Mouse (Mus musculus) thymus, adult 2 months (tissue): ENCODE results near the gene Tprkb. TPM values are rescaled to one million over a fixed set of nuclear protein-coding genes. Genes with fewer than 3 reads are reported as not detected.
A peak's percentile ranks its signal among the peaks of the same experiment; 100 is the strongest.
"Not testable (repeated sequence)": the region's sequence is repeated elsewhere in the genome, so short reads cannot be mapped to it uniquely, and the experiment has no call there.

ENCODE experiments used
- DNase-seq: peaks from one replicate; pipeline ENCODE4 v3.0.0; 2021
- H3K27ac ChIP-seq: fragments of 200-500 bp; 2 replicates; pipeline ENCODE4 v1.5.1; 2012; ENCODE audit warnings: low read length, control low read depth; ENCODE audit not compliant: control insufficient read depth, insufficient read depth
- H3K27me3 ChIP-seq: fragments of 200-500 bp; 2 replicates; pipeline ENCODE4 v1.6.1; 2012; ENCODE audit warnings: mild to moderate bottlenecking, low read length, moderate library complexity, mixed read lengths; ENCODE audit not compliant: control insufficient read depth, insufficient read depth
- H3K36me3 ChIP-seq: fragments of 200-500 bp; 2 replicates; pipeline ENCODE4 v1.6.1; 2012; ENCODE audit warnings: mild to moderate bottlenecking, low read length, moderate library complexity; ENCODE audit not compliant: control insufficient read depth, insufficient read depth
- H3K4me1 ChIP-seq: fragments of 200-500 bp; replicated peaks from 2 replicates; pipeline ENCODE4 v1.6.1; 2012; ENCODE audit warnings: low read length; ENCODE audit not compliant: control insufficient read depth, insufficient read depth
- H3K4me3 ChIP-seq: fragments of 200-500 bp; 2 replicates; pipeline ENCODE4 v1.5.1; 2012; ENCODE audit warnings: mild to moderate bottlenecking, low read length, control low read depth, moderate library complexity; ENCODE audit not compliant: control insufficient read depth, insufficient read depth
- CTCF ChIP-seq: fragments of 200-500 bp; IDR thresholded peaks from 2 replicates; pipeline ENCODE4 v1.5.1; 2012; ENCODE audit warnings: mild to moderate bottlenecking, control low read depth, low read length, moderate library complexity, borderline replicate concordance; ENCODE audit not compliant: control insufficient read depth, poor library complexity, insufficient read depth; ENCODE audit errors: extremely low read depth
- POLR2A ChIP-seq: fragments of 200-500 bp; IDR thresholded peaks from 2 replicates; pipeline ENCODE4 v1.6.1; 2012; ENCODE audit warnings: mild to moderate bottlenecking, low read length, control low read depth, moderate library complexity; ENCODE audit not compliant: control insufficient read depth, poor library complexity, insufficient read depth; ENCODE audit errors: extremely low read depth
- WGBS: fragments of 180-500 bp; shearing (Covaris S2); methylation state at CpG from one replicate; pipeline ENCODE4 v1.1.7; 2018; 5-methylcytosine and 5-hydroxymethylcytosine counted together
- polyA plus RNA-seq: library from polyadenylated mRNA; depleted of rRNA; stranded (reverse); fragments of >200 nt; gene quantifications from 2 replicates; pipeline ENCODE4 v1.2.3, GENCODE M21; 2012

Tprkb gene
- polyA plus RNA-seq, 1 experiment = 20.6 TPM

DNA sequence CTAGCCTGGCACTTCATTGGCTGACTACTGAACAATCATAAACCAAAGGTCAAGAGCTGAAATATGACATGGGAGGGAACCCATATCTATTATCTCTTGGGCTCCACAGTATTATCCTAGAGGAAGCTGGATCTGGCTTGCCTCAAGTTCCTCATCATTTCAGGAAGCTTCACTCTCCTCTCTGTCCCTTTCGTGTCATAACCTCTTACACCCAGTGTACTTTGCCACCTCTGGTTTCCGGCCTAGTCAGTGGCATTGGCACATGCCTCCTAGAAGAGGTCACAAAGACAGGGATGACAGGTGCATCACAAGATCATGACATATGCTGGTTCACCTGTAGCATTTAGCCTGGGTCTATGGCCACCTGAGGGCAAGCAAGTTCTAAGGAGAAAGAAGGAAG lies 9.4 kb upstream of the Tprkb start:
- TF ChIP-seq CTCF (no peak), POLR2A (no peak)
- H3K36me3 ChIP-seq = no peaks in the 10 kb centered on the region
- no peak overlapping the region for H3K4me3 ChIP-seq
- no peak for DNase-seq
- H3K4me1 ChIP-seq = peaks cover 5% of the 10 kb centered on the region; the same call in 1 of the 2 replicates
- no peak overlapping the region for H3K27ac ChIP-seq
- WGBS = 90% methylated on average over 2 of the region's 2 CpGs
- no peaks in the 10 kb centered on the region for H3K27me3 ChIP-seq

GRCm38 (mm10) chr6:85904642-85905061 lies 7.0 kb upstream of the Tprkb start, which contains the start of gene Nat8f4:
Gene Nat8f4 (minus strand): TSS chr6:85904884.
- 12% methylated on average over 20 of the region's 20 CpGs for WGBS
- DNase-seq = peak; percentile 85
- Histone ChIP-seq H3K4me3 (peak within 1 kb of the TSS; percentile 54), H3K27ac (peak within 1 kb of the TSS; percentile 39; the same call in 1 of the 2 replicates)
- H3K27me3 ChIP-seq, H3K36me3 ChIP-seq, H3K4me1 ChIP-seq: not testable (repeated sequence)
- peak; percentile 92 for TF ChIP-seq CTCF

GRCm38 (mm10) chr6:85906911-85907351 lies 4.7 kb upstream of the Tprkb start:
- not testable (repeated sequence) for H3K4me3 ChIP-seq, H3K27ac ChIP-seq, H3K36me3 ChIP-seq, H3K4me1 ChIP-seq, H3K27me3 ChIP-seq, DNase-seq
- WGBS = 94% methylated on average over 2 of the region's 2 CpGs

GRCm38 (mm10) chr6:85908341-85908740 lies 3.3 kb upstream of the Tprkb start:
- no peak overlapping the region for H3K27ac ChIP-seq
- H3K36me3 ChIP-seq = no peaks in the 10 kb centered on the region
- no peak overlapping the region for H3K4me3 ChIP-seq
- WGBS = 80% methylated on average over 3 of the region's 3 CpGs
- no peak for DNase-seq
- H3K4me1 ChIP-seq = peaks cover 5% of the 10 kb centered on the region; the same call in 1 of the 2 replicates
- no peaks in the 10 kb centered on the region for H3K27me3 ChIP-seq
- TF ChIP-seq POLR2A = no peak
- no peak for TF ChIP-seq CTCF

GRCm38 (mm10) chr6:85909704-85910103 lies 2.0 kb upstream of the Tprkb start:
- Histone ChIP-seq H3K4me3 (no peak overlapping the region), H3K27me3 (no peaks in the 10 kb centered on the region), H3K36me3 (no peaks in the 10 kb centered on the region), H3K4me1 (no peaks in the 10 kb centered on the region), H3K27ac (no peak overlapping the region)
- TF ChIP-seq CTCF = no peak
- no peak for TF ChIP-seq POLR2A
- WGBS = 100% methylated on average over 1 of the region's 1 CpGs
- DNase-seq = no peak

DNA sequence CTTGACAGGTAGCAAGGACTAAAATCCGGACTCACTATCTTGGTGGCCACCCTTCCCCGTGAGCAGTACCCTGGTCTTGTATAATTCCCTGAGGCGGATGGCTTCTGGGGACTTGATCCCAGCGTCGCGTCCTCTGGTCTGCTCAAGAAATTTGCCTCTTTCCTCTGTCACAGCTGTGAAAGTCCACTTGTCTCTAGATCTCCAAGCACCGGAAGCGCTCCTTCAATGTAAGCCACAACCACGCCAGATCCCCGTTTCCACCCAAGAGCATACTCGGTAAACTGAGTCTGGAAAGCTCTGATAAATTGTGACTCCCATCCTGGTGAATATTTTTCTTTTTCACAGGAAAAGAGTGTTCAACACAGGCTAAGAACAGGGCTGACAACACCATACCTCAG lies 3.5 kb downstream of the Tprkb start:
- no peak for TF ChIP-seq POLR2A
- no peak for TF ChIP-seq CTCF
- WGBS = 2% methylated on average over 11 of the region's 11 CpGs
- Histone ChIP-seq H3K4me1 (peaks cover 8% of the 10 kb centered on the region; the same call in 1 of the 2 replicates), H3K36me3 (no peaks in the 10 kb centered on the region), H3K4me3 (peak overlapping the region; percentile 91), H3K27ac (peak overlapping the region; percentile 70; the same call in 1 of the 2 replicates), H3K27me3 (no peaks in the 10 kb centered on the region)
- no peak for DNase-seq
